Mouse (Mus musculus) liver, embryonic 13.5 days (tissue): ENCODE measurements around the gene Spon1. TPM values are rescaled to one million over a fixed set of nuclear protein-coding genes. Genes with fewer than 3 reads are reported as not detected.

Source experiments
- ATAC-seq: fragments of 200-750 bp; cut with Nextera tagmentation; 2 replicates; pipeline ENCODE4 v1.8.0; 2017; ENCODE audit warnings: low read depth, mild to moderate bottlenecking, moderate number of reproducible peaks, moderate library complexity
- DNase-seq: peaks from one replicate; pipeline ENCODE4 v3.0.0; 2022
- H3K27ac ChIP-seq: fragments of 300-500 bp; sonication (generic); 2 replicates; pipeline ENCODE4 v1.5.1; 2015; ENCODE audit warnings: moderate library complexity, mild to moderate bottlenecking, inconsistent platforms
- H3K27me3 ChIP-seq: fragments of 300-500 bp; sonication (generic); 2 replicates; pipeline ENCODE4 v1.6.1; 2015; ENCODE audit warnings: mild to moderate bottlenecking, inconsistent platforms
- H3K36me3 ChIP-seq: fragments of 300-500 bp; sonication (generic); 2 replicates; pipeline ENCODE4 v1.6.1; 2015; ENCODE audit warnings: mild to moderate bottlenecking, inconsistent platforms
- H3K4me1 ChIP-seq: fragments of 300-500 bp; sonication (generic); replicated peaks from 2 replicates; pipeline ENCODE4 v1.6.1; 2015; ENCODE audit warnings: inconsistent platforms
- H3K4me2 ChIP-seq: fragments of 300-500 bp; sonication (generic); 2 replicates; pipeline ENCODE4 v1.6.1; 2015; ENCODE audit warnings: inconsistent platforms, mild to moderate bottlenecking, moderate library complexity
- H3K4me3 ChIP-seq: fragments of 300-500 bp; sonication (generic); replicated peaks from 2 replicates; pipeline ENCODE4 v1.5.1; 2015; ENCODE audit warnings: mild to moderate bottlenecking, inconsistent platforms
- H3K9ac ChIP-seq: fragments of 300-500 bp; sonication (generic); 2 replicates; pipeline ENCODE4 v1.6.1; 2015; ENCODE audit warnings: mild to moderate bottlenecking, inconsistent platforms
- H3K9me3 ChIP-seq: fragments of 300-500 bp; sonication (generic); replicated peaks from 2 replicates; pipeline ENCODE4 v1.6.1; 2016; ENCODE audit warnings: inconsistent platforms
- WGBS: fragments of 180-500 bp; shearing (Covaris S2); methylation state at CpG from one replicate; pipeline ENCODE4 v1.1.7; 2015; ENCODE audit not compliant: insufficient replicate concordance; 5-methylcytosine and 5-hydroxymethylcytosine counted together
- polyA plus RNA-seq: library from polyadenylated mRNA; unstranded; fragments of >200 nt; fragmentation: Nextera tagmentation; extraction: Ambion mirVana; gene quantifications from 2 replicates; pipeline ENCODE4 v1.2.1, GENCODE M21; 2015

Gene Spon1
- polyA plus RNA-seq, 1 experiment from 2014 or later, result 0.95 TPM

- no peaks in the 10 kb centered on the region for H3K36me3 ChIP-seq
- H3K4me2 ChIP-seq, result no peak overlapping the region
- no peaks in the 10 kb centered on the region for H3K27me3 ChIP-seq
- no peaks in the 10 kb centered on the region for H3K4me1 ChIP-seq
- ATAC-seq, result no peak
- H3K9ac ChIP-seq, result no peak overlapping the region
- no peaks in the 10 kb centered on the region for H3K9me3 ChIP-seq
- WGBS, result 40% methylated on average over 5 of the region's 5 CpGs
- no peak for DNase-seq
- H3K27ac ChIP-seq, result no peak overlapping the region
- no peak overlapping the region for H3K4me3 ChIP-seq
Observed at GRCm38 (mm10) chr7:113780286-113780685, 14.5 kb downstream of the Spon1 start.

- no peak overlapping the region for H3K9ac ChIP-seq
- H3K4me3 ChIP-seq, result no peak overlapping the region
- 74% methylated on average over 5 of the region's 5 CpGs for WGBS
- no peak overlapping the region for H3K4me2 ChIP-seq
- H3K36me3 ChIP-seq, result no peaks in the 10 kb centered on the region
- H3K27me3 ChIP-seq, result no peaks in the 10 kb centered on the region
- H3K4me1 ChIP-seq, result no peaks in the 10 kb centered on the region
- H3K27ac ChIP-seq, result no peak overlapping the region
- no peaks in the 10 kb centered on the region for H3K9me3 ChIP-seq
- no peak for ATAC-seq
- no peak for DNase-seq
Observed at GRCm38 (mm10) chr7:113791991-113792390, 26.2 kb downstream of the Spon1 start.

- DNase-seq, result no peak
- WGBS, result 62% methylated on average over 3 of the region's 3 CpGs
- Histone ChIP-seq H3K27ac (no peak overlapping the region), H3K9ac (no peak overlapping the region), H3K36me3 (no peaks in the 10 kb centered on the region), H3K9me3 (no peaks in the 10 kb centered on the region), H3K4me3 (no peak overlapping the region), H3K4me1 (no peaks in the 10 kb centered on the region), H3K27me3 (no peaks in the 10 kb centered on the region), H3K4me2 (no peak overlapping the region)
- ATAC-seq, result no peak
Observed at GRCm38 (mm10) chr7:113792871-113793270, 27.1 kb downstream of the Spon1 start.

GRCm38 (mm10) chr7:113795209-113795608 is 29.4 kb downstream of the Spon1 start:
- no peaks in the 10 kb centered on the region for H3K9me3 ChIP-seq
- no peaks in the 10 kb centered on the region for H3K4me1 ChIP-seq
- ATAC-seq (no peak), DNase-seq (no peak)
- no peak overlapping the region for H3K9ac ChIP-seq
- no peaks in the 10 kb centered on the region for H3K36me3 ChIP-seq
- no peak overlapping the region for H3K4me3 ChIP-seq
- no peaks in the 10 kb centered on the region for H3K27me3 ChIP-seq
- H3K27ac ChIP-seq, result no peak overlapping the region
- no peak overlapping the region for H3K4me2 ChIP-seq
- WGBS, result 64% methylated on average over 5 of the region's 5 CpGs

- DNase-seq (no peak), ATAC-seq (no peak)
- Histone ChIP-seq H3K36me3 (no peaks in the 10 kb centered on the region), H3K9me3 (no peaks in the 10 kb centered on the region), H3K4me3 (no peak overlapping the region), H3K4me1 (no peaks in the 10 kb centered on the region), H3K4me2 (no peak overlapping the region), H3K9ac (no peak overlapping the region), H3K27ac (no peak overlapping the region), H3K27me3 (no peaks in the 10 kb centered on the region)
- WGBS, result 72% methylated on average over 4 of the region's 4 CpGs
Observed at GRCm38 (mm10) chr7:113797134-113797533, 31.3 kb downstream of the Spon1 start.

GRCm38 (mm10) chr7:113798605-113799255 is 32.9 kb downstream of the Spon1 start:
- ATAC-seq, result no peak
- WGBS, result 75% methylated on average over 6 of the region's 6 CpGs

GRCm38 (mm10) chr7:113809781-113810180 is 44.0 kb downstream of the Spon1 start:
- no peak overlapping the region for H3K4me2 ChIP-seq
- H3K36me3 ChIP-seq, result no peaks in the 10 kb centered on the region
- no peak overlapping the region for H3K4me3 ChIP-seq
- ATAC-seq (no peak), DNase-seq (no peak)
- H3K27me3 ChIP-seq, result no peaks in the 10 kb centered on the region
- H3K4me1 ChIP-seq, result no peaks in the 10 kb centered on the region
- WGBS, result 59% methylated on average over 1 of the region's 1 CpGs
- no peak overlapping the region for H3K27ac ChIP-seq
- H3K9ac ChIP-seq, result no peak overlapping the region
- H3K9me3 ChIP-seq, result no peaks in the 10 kb centered on the region

More at GRCm38 (mm10) chr7:113798605-113799255, 32.9 kb downstream of the Spon1 start:
- no peaks in the 10 kb centered on the region for H3K27me3 ChIP-seq
- H3K9me3 ChIP-seq, result no peaks in the 10 kb centered on the region
- DNase-seq, result no peak
- H3K27ac ChIP-seq, result no peak overlapping the region
- no peaks in the 10 kb centered on the region for H3K4me1 ChIP-seq
- H3K4me2 ChIP-seq, result no peak overlapping the region
- no peak overlapping the region for H3K4me3 ChIP-seq
- H3K36me3 ChIP-seq, result no peaks in the 10 kb centered on the region
- H3K9ac ChIP-seq, result no peak overlapping the region

- Histone ChIP-seq H3K4me3 (no peak overlapping the region), H3K4me2 (no peak overlapping the region), H3K9me3 (no peaks in the 10 kb centered on the region), H3K36me3 (no peaks in the 10 kb centered on the region), H3K4me1 (0 out of 2 replicates have a peak, but pooled peaks cover 1% of the 10 kb centered on the region), H3K27ac (no peak overlapping the region), H3K9ac (no peak overlapping the region), H3K27me3 (no peaks in the 10 kb centered on the region)
- DNase-seq (no peak), ATAC-seq (no peak)
- 49% methylated on average over 10 of the region's 10 CpGs for WGBS
Observed at GRCm38 (mm10) chr7:113811376-113812158, 45.8 kb downstream of the Spon1 start.

GRCm38 (mm10) chr7:113814101-113814779 is 48.4 kb downstream of the Spon1 start:
- Histone ChIP-seq H3K9me3 (no peaks in the 10 kb centered on the region), H3K27ac (no peak overlapping the region), H3K27me3 (no peaks in the 10 kb centered on the region), H3K4me2 (no peak overlapping the region), H3K4me1 (peaks cover 22% of the 10 kb centered on the region), H3K4me3 (no peak overlapping the region), H3K9ac (no peak overlapping the region), H3K36me3 (no peaks in the 10 kb centered on the region)
- DNase-seq, result no peak
- WGBS, result 80% methylated on average over 10 of the region's 10 CpGs
- no peak for ATAC-seq

- H3K4me1 ChIP-seq, result peaks cover 23% of the 10 kb centered on the region
- no peak for ATAC-seq
Observed at GRCm38 (mm10) chr7:113815726-113816125, 49.9 kb downstream of the Spon1 start.

GRCm38 (mm10) chr7:113816827-113817334 is 51.1 kb downstream of the Spon1 start:
- ATAC-seq, result no peak
- DNase-seq, result no peak
- Histone ChIP-seq H3K4me1 (peaks cover 26% of the 10 kb centered on the region), H3K4me3 (no peak overlapping the region), H3K36me3 (no peaks in the 10 kb centered on the region), H3K27me3 (no peaks in the 10 kb centered on the region), H3K9ac (no peak overlapping the region), H3K27ac (no peak overlapping the region), H3K4me2 (no peak overlapping the region), H3K9me3 (no peaks in the 10 kb centered on the region)
- 57% methylated on average over 7 of the region's 7 CpGs for WGBS

More at GRCm38 (mm10) chr7:113815726-113816125, 49.9 kb downstream of the Spon1 start:
- Histone ChIP-seq H3K4me3 (no peak overlapping the region), H3K36me3 (no peaks in the 10 kb centered on the region), H3K4me2 (no peak overlapping the region), H3K27me3 (no peaks in the 10 kb centered on the region), H3K27ac (no peak overlapping the region), H3K9me3 (no peaks in the 10 kb centered on the region), H3K9ac (no peak overlapping the region)
- 58% methylated on average over 5 of the region's 5 CpGs for WGBS
- no peak for DNase-seq
